Mouse (Mus musculus): ENCODE measurements around the gene Srrd.

DNA sequence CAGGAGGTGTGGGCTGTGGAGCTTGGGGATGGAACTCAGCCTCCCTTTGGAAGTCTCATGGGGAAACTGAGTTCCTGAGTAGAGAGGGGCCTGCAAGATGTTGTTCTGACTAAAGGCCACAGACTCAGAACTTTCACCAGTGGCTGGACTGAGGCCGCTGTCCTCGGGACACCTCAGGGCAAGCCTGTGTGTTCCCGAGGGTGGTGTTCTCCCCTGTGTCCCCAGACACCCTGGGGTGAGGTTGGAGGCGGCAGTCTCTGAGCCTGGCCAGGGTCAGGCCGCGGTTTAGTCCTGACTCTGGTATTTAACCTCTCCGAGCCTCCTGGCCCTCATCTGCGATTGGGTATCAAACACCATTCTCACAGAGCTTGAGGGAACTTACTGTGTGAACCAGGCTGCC lies 47.3 kb downstream of the Srrd start:
- TF ChIP-seq EP300 (optimal IDR thresholded peaks at IDR 0.05), result no peak
- no peak for TF ChIP-seq CTCF (IDR thresholded peaks at IDR 0.05; ENCODE audit: low read depth)

All from stomach, postnatal 0 days (tissue).